Mouse (Mus musculus): ENCODE measurements around the gene Olfr618. TPM values are rescaled to one million over a fixed set of nuclear protein-coding genes. Genes with fewer than 3 reads are reported as not detected.
"Not testable (repeated sequence)": the region's sequence is repeated elsewhere in the genome, so short reads cannot be mapped to it uniquely, and the experiment has no call there.

Olfr618 gene
- not detected in 2 replicates for polyA plus RNA-seq (2014; fragmentation: Nextera tagmentation; extraction: Ambion mirVana)

DNA sequence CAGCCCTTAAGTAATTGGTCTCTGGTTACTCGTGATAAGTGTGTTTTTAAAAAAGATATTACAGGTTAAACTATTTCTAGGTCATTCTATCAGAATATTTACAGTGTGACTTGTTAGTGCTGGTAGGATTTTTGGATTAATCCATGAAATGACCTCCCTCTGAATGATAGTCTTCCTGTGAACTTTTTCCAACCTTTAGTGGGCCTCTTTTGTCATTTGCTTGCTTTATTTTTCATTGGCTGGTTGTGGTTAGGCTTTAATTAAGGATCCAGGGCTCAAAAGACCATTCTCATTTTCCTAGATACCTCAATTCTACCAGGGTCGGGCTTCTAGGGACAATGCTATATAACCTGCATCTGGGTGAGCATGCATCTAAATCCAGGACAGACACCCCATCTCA lies at the start of gene Olfr618:
Olfr618 (plus strand) TSS at position 301 of the 400 bp plus-strand sequence.
- H3K4me1 ChIP-seq (ENCODE audit: control insufficient read depth, insufficient read depth, low read length), result no peaks in the 10 kb centered on the region
- 59% methylated on average over 2 of the region's 2 CpGs for WGBS
- H3K36me3 ChIP-seq (ENCODE audit: control insufficient read depth, insufficient read depth, low read length), result no peaks in the 10 kb centered on the region
- no peaks in the 10 kb centered on the region for H3K9me3 ChIP-seq (replicated peaks; ENCODE audit: control insufficient read depth, low read length)
- ATAC-seq (no peak), DNase-seq (ENCODE audit: low spot score) (no peak)
- H3K4me2 ChIP-seq (ENCODE audit: low read length), result no peak within 1 kb of the TSS
- no peak within 1 kb of the TSS for H3K27ac ChIP-seq (ENCODE audit: low read depth, low read length)
- no peak within 1 kb of the TSS for H3K4me3 ChIP-seq (ENCODE audit: low read depth, low read length)
- H3K9ac ChIP-seq (ENCODE audit: low read length), result no peak within 1 kb of the TSS
- no peaks in the 10 kb centered on the region for H3K27me3 ChIP-seq (replicated peaks; ENCODE audit: control insufficient read depth, insufficient read depth, low read length)

DNA sequence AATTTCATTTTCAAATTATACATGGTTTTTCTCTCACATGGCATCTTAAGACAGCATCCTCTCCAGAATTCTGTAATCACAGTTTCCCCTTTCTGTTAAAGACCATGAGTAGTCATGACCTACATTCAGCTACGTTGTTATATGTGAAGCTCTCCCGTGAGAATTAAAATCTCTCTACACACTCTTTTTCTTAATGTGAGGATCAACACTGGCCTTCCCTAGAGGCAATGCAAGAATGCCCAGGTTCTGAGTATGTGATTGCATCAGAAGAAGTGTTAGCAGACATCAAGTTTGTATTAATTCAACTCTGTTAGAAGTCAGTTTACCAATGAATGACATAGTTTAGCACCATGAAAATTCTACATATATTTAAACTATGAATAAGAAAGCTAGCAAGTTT lies 47.3 kb upstream of the Olfr618 start, which contains the start of gene Olfr612:
Olfr612 (minus strand) TSS at position 101 of the 400 bp plus-strand sequence.
- H3K36me3 ChIP-seq (ENCODE audit: control insufficient read depth, insufficient read depth, low read length); H3K4me1 ChIP-seq (ENCODE audit: control insufficient read depth, insufficient read depth, low read length); ATAC-seq; H3K4me2 ChIP-seq (ENCODE audit: low read length); H3K4me3 ChIP-seq (ENCODE audit: low read depth, low read length); H3K27me3 ChIP-seq (replicated peaks; ENCODE audit: control insufficient read depth, insufficient read depth, low read length); H3K9me3 ChIP-seq (replicated peaks; ENCODE audit: control insufficient read depth, low read length); DNase-seq (ENCODE audit: low spot score); H3K27ac ChIP-seq (ENCODE audit: low read depth, low read length); H3K9ac ChIP-seq (ENCODE audit: low read length): not testable (repeated sequence)
- WGBS, result 87% methylated on average over 2 of the region's 2 CpGs

DNA sequence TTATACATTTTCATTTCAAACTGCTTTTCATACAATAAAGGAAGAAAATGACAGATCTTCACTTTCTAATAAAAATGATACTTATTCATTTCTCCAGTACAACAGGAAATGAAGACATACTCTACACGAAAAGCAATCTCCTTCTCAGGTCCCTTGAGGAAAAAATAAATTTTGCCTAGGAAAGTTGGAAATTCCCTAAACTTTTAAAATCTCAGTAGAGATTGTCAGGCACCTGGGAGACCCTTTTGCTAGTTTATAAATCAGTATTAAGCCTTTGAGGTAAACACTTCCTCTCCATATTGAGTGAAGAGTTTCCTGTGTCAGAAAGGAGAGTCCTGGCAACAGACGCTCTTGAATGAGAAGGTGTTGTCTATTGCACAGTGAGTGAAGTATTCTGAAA lies 42.1 kb upstream of the Olfr618 start, which contains the start of gene Olfr613:
Olfr613 (plus strand) TSS at position 301 of the 400 bp plus-strand sequence.
- ATAC-seq, result no peak
- H3K4me3 ChIP-seq (ENCODE audit: low read depth, low read length), result no peak within 1 kb of the TSS
- H3K27ac ChIP-seq (ENCODE audit: low read depth, low read length), result no peak within 1 kb of the TSS
- no peak within 1 kb of the TSS for H3K9ac ChIP-seq (ENCODE audit: low read length)
- no peak for DNase-seq (ENCODE audit: low spot score)
- 82% methylated on average over 2 of the region's 2 CpGs for WGBS
- no peaks in the 10 kb centered on the region for H3K9me3 ChIP-seq (replicated peaks; ENCODE audit: control insufficient read depth, low read length)
- no peaks in the 10 kb centered on the region for H3K36me3 ChIP-seq (ENCODE audit: control insufficient read depth, insufficient read depth, low read length)
- H3K4me1 ChIP-seq (ENCODE audit: control insufficient read depth, insufficient read depth, low read length), result no peaks in the 10 kb centered on the region
- H3K27me3 ChIP-seq (replicated peaks; ENCODE audit: control insufficient read depth, insufficient read depth, low read length), result no peaks in the 10 kb centered on the region
- no peak within 1 kb of the TSS for H3K4me2 ChIP-seq (ENCODE audit: low read length)

DNA sequence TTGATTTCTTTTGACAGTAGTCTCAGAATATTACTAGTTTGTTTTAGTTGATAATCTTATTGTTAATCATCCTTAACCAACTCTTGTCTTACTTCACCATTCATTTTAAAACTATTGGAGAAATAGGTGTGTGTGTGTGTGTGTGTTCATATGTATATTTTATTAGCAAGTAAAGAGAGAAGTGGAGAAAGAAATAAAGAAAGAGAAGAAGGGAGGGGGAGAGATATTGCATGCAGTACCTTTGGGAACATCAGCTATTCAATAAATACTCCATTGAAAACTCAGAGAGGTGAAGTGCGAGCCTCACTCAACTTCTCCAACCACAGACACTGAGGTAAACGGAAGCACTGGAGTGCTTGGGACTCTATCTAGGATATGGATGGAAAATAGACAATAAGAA lies 34.1 kb upstream of the Olfr618 start, which contains the start of gene Olfr615:
Olfr615 (plus strand) TSS at position 301 of the 400 bp plus-strand sequence.
- H3K9me3 ChIP-seq (replicated peaks; ENCODE audit: control insufficient read depth, low read length), result no peaks in the 10 kb centered on the region
- no peak for DNase-seq (ENCODE audit: low spot score)
- H3K9ac ChIP-seq (ENCODE audit: low read length), result no peak within 1 kb of the TSS
- no peaks in the 10 kb centered on the region for H3K4me1 ChIP-seq (ENCODE audit: control insufficient read depth, insufficient read depth, low read length)
- H3K4me2 ChIP-seq (ENCODE audit: low read length), result no peak within 1 kb of the TSS
- 88% methylated on average over 2 of the region's 2 CpGs for WGBS
- ATAC-seq, result no peak
- H3K36me3 ChIP-seq (ENCODE audit: control insufficient read depth, insufficient read depth, low read length), result no peaks in the 10 kb centered on the region
- no peaks in the 10 kb centered on the region for H3K27me3 ChIP-seq (replicated peaks; ENCODE audit: control insufficient read depth, insufficient read depth, low read length)
- H3K4me3 ChIP-seq (ENCODE audit: low read depth, low read length), result no peak within 1 kb of the TSS
- H3K27ac ChIP-seq (ENCODE audit: low read depth, low read length), result no peak within 1 kb of the TSS

DNA sequence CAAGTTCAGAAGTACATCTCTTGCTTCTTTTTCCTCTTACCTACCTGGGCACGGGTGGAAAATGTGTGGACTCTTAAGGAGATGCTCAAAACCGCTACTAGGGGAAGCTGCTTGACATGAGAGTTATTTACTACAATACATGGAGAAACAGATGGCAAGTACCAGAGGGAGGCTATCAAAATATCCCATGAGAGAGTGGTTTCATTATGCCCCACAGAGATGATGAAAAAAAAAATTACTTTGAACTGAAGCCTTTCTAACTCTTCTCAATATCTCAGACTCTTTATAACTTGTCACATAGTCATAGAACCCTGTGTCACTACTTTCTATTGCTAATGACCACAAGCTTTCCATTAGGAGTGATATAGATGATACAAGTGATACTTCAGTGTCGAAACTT lies 20.9 kb upstream of the Olfr618 start, which contains the start of gene Olfr616:
Olfr616 (minus strand) TSS at position 101 of the 400 bp plus-strand sequence.
- Histone ChIP-seq H3K27me3 (replicated peaks; ENCODE audit: control insufficient read depth, insufficient read depth, low read length) (no peaks in the 10 kb centered on the region), H3K9me3 (replicated peaks; ENCODE audit: control insufficient read depth, low read length) (no peaks in the 10 kb centered on the region), H3K4me2 (ENCODE audit: low read length) (no peak within 1 kb of the TSS), H3K27ac (ENCODE audit: low read depth, low read length) (no peak within 1 kb of the TSS), H3K9ac (ENCODE audit: low read length) (no peak within 1 kb of the TSS), H3K36me3 (ENCODE audit: control insufficient read depth, insufficient read depth, low read length) (no peaks in the 10 kb centered on the region), H3K4me3 (ENCODE audit: low read depth, low read length) (no peak within 1 kb of the TSS), H3K4me1 (ENCODE audit: control insufficient read depth, insufficient read depth, low read length) (no peaks in the 10 kb centered on the region)
- DNase-seq (ENCODE audit: low spot score), result no peak
- 79% methylated on average over 3 of the region's 3 CpGs for WGBS
- ATAC-seq, result no peak

DNA sequence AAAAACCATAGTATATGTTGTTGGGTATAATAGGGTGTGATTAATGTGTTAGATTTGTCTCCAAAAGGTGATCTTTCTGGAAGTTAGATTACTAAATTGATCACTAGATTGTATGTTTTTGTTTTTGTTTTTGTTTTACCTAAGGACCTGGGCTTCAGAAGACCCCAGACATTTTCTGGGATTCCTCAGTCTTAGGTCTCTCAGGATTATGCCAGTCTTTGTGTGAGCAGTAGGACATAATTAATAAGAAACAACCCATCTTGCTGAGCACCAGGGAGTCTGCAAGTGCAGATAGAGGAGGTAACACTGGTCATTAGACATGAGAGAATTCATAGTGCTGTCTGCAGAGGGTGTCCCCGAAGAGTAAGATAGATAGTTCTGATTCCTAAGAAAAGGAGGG lies 17.1 kb upstream of the Olfr618 start, which contains the start of gene Olfr617:
Olfr617 (plus strand) TSS at position 301 of the 400 bp plus-strand sequence.
- WGBS, result 88% methylated on average over 1 of the region's 1 CpGs
- Histone ChIP-seq H3K9me3 (replicated peaks; ENCODE audit: control insufficient read depth, low read length) (no peaks in the 10 kb centered on the region), H3K9ac (ENCODE audit: low read length) (no peak within 1 kb of the TSS), H3K4me3 (ENCODE audit: low read depth, low read length) (no peak within 1 kb of the TSS), H3K36me3 (ENCODE audit: control insufficient read depth, insufficient read depth, low read length) (no peaks in the 10 kb centered on the region), H3K4me1 (ENCODE audit: control insufficient read depth, insufficient read depth, low read length) (no peaks in the 10 kb centered on the region), H3K27me3 (replicated peaks; ENCODE audit: control insufficient read depth, insufficient read depth, low read length) (no peaks in the 10 kb centered on the region), H3K4me2 (ENCODE audit: low read length) (no peak within 1 kb of the TSS), H3K27ac (ENCODE audit: low read depth, low read length) (no peak within 1 kb of the TSS)
- ATAC-seq, result no peak
- no peak for DNase-seq (ENCODE audit: low spot score)

DNA sequence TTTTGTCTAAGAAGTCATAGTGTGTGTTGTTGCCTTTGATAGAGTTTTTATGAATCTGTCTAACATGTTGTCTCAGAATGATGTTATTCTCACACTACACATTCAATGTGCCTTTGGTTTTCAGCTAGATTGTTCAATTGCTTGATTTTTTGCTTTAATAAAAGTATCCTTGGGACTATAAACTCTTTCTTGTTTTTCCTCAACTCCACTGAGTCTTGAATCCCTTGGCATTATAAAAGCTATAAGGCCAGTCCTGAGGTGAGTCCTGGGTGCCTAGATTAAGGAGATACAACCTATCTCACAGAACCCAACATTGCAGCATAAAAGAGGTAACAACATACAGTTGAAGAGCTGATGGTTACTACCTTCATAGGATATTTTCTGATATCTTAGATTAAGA lies 10.4 kb downstream of the Olfr618 start, which contains the start of gene Olfr619:
Olfr619 (plus strand) TSS at position 301 of the 400 bp plus-strand sequence.
- Histone ChIP-seq H3K27ac (ENCODE audit: low read depth, low read length) (no peak within 1 kb of the TSS), H3K4me2 (ENCODE audit: low read length) (no peak within 1 kb of the TSS), H3K9ac (ENCODE audit: low read length) (no peak within 1 kb of the TSS), H3K4me3 (ENCODE audit: low read depth, low read length) (no peak within 1 kb of the TSS), H3K36me3 (ENCODE audit: control insufficient read depth, insufficient read depth, low read length) (no peaks in the 10 kb centered on the region), H3K4me1 (ENCODE audit: control insufficient read depth, insufficient read depth, low read length) (no peaks in the 10 kb centered on the region), H3K27me3 (replicated peaks; ENCODE audit: control insufficient read depth, insufficient read depth, low read length) (no peaks in the 10 kb centered on the region), H3K9me3 (replicated peaks; ENCODE audit: control insufficient read depth, low read length) (no peaks in the 10 kb centered on the region)
- no peak for DNase-seq (ENCODE audit: low spot score)
- ATAC-seq, result no peak

DNA sequence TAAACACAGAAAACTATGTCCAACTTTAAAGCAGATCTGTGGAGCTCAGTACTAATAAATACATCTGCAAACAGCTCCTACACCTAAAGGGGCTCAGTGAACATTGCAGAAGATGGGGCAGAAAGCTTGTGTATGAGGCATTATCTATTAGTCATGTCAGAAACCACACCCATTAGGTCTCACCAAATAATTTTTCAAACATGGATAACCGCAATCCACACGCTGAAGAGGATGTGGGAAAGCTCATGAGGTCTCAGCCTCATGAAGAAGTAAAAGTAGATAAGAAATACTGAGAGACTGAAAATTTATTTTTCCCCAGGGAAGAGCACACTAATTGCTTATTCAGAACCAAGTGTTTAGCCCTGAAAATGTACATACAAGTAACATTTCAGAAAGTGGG lies 17.5 kb downstream of the Olfr618 start:
- Histone ChIP-seq H3K27ac (ENCODE audit: low read depth, low read length) (no peak overlapping the region), H3K4me3 (ENCODE audit: low read depth, low read length) (no peak overlapping the region), H3K27me3 (replicated peaks; ENCODE audit: control insufficient read depth, insufficient read depth, low read length) (no peaks in the 10 kb centered on the region), H3K9me3 (replicated peaks; ENCODE audit: control insufficient read depth, low read length) (no peaks in the 10 kb centered on the region), H3K4me1 (ENCODE audit: control insufficient read depth, insufficient read depth, low read length) (no peaks in the 10 kb centered on the region), H3K9ac (ENCODE audit: low read length) (no peak overlapping the region), H3K4me2 (ENCODE audit: low read length) (no peak overlapping the region), H3K36me3 (ENCODE audit: control insufficient read depth, insufficient read depth, low read length) (no peaks in the 10 kb centered on the region)
- ATAC-seq, result no peak
- 85% methylated on average over 2 of the region's 2 CpGs for WGBS
- DNase-seq (ENCODE audit: low spot score), result no peak

DNA sequence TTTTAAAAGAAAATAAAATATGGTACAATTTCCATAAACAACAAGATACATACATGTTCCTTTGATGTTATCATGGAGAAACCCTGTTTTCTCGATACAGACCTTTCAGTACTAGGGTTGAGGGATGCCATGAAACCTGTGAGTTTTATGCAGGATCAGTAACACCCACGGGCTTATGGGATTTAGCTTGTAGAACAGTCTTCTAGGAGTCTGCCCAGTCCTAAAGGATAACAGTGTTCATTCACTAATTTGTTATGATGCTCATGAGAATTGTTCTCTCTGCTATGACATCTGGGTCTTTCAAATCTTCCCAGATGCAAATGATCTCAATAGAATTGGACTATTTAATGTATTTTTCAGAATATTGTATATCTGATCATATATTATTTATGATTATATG lies 22.5 kb downstream of the Olfr618 start, which contains the start of gene Olfr620:
Olfr620 (minus strand) TSS at position 101 of the 400 bp plus-strand sequence.
- ATAC-seq (no peak), DNase-seq (ENCODE audit: low spot score) (no peak)
- WGBS, result 76% methylated on average over 2 of the region's 2 CpGs
- H3K27me3 ChIP-seq (replicated peaks; ENCODE audit: control insufficient read depth, insufficient read depth, low read length), result no peaks in the 10 kb centered on the region
- no peak within 1 kb of the TSS for H3K27ac ChIP-seq (ENCODE audit: low read depth, low read length)
- no peak within 1 kb of the TSS for H3K4me2 ChIP-seq (ENCODE audit: low read length)
- no peak within 1 kb of the TSS for H3K9ac ChIP-seq (ENCODE audit: low read length)
- H3K9me3 ChIP-seq (replicated peaks; ENCODE audit: control insufficient read depth, low read length), result no peaks in the 10 kb centered on the region
- no peaks in the 10 kb centered on the region for H3K36me3 ChIP-seq (ENCODE audit: control insufficient read depth, insufficient read depth, low read length)
- no peaks in the 10 kb centered on the region for H3K4me1 ChIP-seq (ENCODE audit: control insufficient read depth, insufficient read depth, low read length)
- H3K4me3 ChIP-seq (ENCODE audit: low read depth, low read length), result no peak within 1 kb of the TSS

All from forebrain, embryonic 14.5 days (tissue).